10 mouse cellular contexts compared by ENCODE assay signal in the genomic region with DNA sequence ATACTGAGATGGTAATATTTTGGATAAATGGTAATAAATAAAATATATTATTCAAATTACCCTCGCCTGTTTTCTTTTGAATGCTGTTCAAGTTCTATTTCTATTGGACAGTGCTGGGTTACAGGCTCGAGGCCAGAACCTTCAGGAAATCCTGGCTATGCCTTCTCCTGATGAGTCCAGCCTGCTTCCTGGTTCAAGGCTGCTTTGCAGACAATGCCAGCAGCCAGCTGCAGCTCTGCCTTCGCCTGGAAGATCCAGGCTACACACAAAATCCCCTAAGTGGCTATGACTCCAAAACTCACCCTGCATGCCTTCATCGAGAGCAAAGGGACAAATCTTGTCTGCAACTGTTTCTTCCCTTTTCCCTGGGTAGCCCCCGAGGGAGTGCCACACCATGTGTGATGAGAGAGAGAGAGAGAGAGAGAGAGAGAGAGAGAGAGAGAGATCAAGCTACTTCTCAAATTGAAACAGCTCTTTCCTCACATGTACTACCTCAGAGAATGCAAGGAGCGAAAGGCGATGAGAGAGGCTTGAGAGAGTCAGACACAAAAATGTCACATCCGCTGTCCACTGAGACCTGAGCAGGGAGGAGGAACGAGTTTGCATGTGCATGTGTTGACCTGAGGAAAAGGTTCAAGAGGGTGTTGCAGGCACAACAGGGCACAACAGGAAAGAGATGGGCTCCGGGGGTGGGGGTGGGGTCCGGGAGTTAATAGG.
A peak's percentile ranks its signal among the peaks of the same experiment; 100 is the strongest.
DNase-seq lines count a peak whose midpoint lies in the region; ATAC-seq and TF ChIP-seq lines count a peak whose summit lies in the region.
"Had no signal": no experiment of that assay in that cellular context is flagged by ENCODE, and none has a peak within 500 bp of the region (broad histone marks: within the 10 kb centered on the region; RNA-seq: fewer than 3 reads in every experiment).

No protein-coding gene starts in this region.

- ATAC-seq in kidney, embryonic 16.5 days (ENCODE audit: low FRiP score, low TSS enrichment), result 0 out of 2 replicates have a peak, but pooled peaks have one; percentile 35
- no peak for ATAC-seq in midbrain, postnatal 0 days (ENCODE audit: low FRiP score)
- no peak for ATAC-seq in midbrain, embryonic 11.5 days (ENCODE audit: low FRiP score)

- TF ChIP-seq CTCF in midbrain, postnatal 0 days (IDR thresholded peaks at IDR 0.05), result no peak

- H3K9me3 ChIP-seq in kidney, embryonic 16.5 days (ENCODE audit: low read length), result no peaks in the 10 kb centered on the region
- no peaks in the 10 kb centered on the region for H3K9me3 ChIP-seq in midbrain, postnatal 0 days (ENCODE audit: low read length)
- H3K9me3 ChIP-seq in midbrain, embryonic 11.5 days (ENCODE audit: control insufficient read depth, low read length), result no peaks in the 10 kb centered on the region
- H3K9me3 ChIP-seq: liver, embryonic 15.5 days had no signal

- peak; percentile 60 for DNase-seq in adrenal gland, adult 2 months
- no peak for DNase-seq in adrenal gland, postnatal 4 days (ENCODE audit: low spot score in 2 of 2)
- DNase-seq in 416B (ENCODE audit: low read depth), result peak; percentile 31
- DNase-seq in heart, adult 18-20 months, result peak; percentile 38 to 67
- DNase-seq in right cerebral cortex, adult 2 months (ENCODE audit: low spot score in 2 of 2), result no peak
- DNase-seq in midbrain, postnatal 0 days (ENCODE audit: low spot score), result no peak
- no peak for DNase-seq in midbrain, embryonic 11.5 days (ENCODE audit: low spot score, missing footprints)
- DNase-seq: thymus, postnatal 4 days had no signal

- peak overlapping the region; percentile 57 for H3K27ac ChIP-seq in kidney, embryonic 16.5 days (ENCODE audit: low read length)
- H3K27ac ChIP-seq in midbrain, postnatal 0 days (ENCODE audit: low read depth, low read length), result no peak overlapping the region
- H3K27ac ChIP-seq in midbrain, embryonic 11.5 days (ENCODE audit: low read depth, low read length), result no peak overlapping the region
- H3K27ac ChIP-seq: liver, embryonic 15.5 days had no signal

- no peaks in the 10 kb centered on the region for H3K36me3 ChIP-seq in kidney, embryonic 16.5 days (ENCODE audit: insufficient read depth, low read length)
- no peaks in the 10 kb centered on the region for H3K36me3 ChIP-seq in midbrain, postnatal 0 days (ENCODE audit: insufficient read depth, low read length)
- H3K36me3 ChIP-seq in midbrain, embryonic 11.5 days (ENCODE audit: control insufficient read depth, insufficient read depth, low read length), result no peaks in the 10 kb centered on the region
- H3K36me3 ChIP-seq: liver, embryonic 15.5 days had no signal

- peaks cover 3% of the 10 kb centered on the region; the same call in 1 of the 2 replicates for H3K27me3 ChIP-seq in kidney, embryonic 16.5 days (ENCODE audit: insufficient read depth, low read length)
- H3K27me3 ChIP-seq in midbrain, postnatal 0 days (ENCODE audit: insufficient read depth, low read length), result no peaks in the 10 kb centered on the region
- no peaks in the 10 kb centered on the region; the same call in 1 of the 2 replicates for H3K27me3 ChIP-seq in midbrain, embryonic 11.5 days (ENCODE audit: control insufficient read depth, insufficient read depth, low read length)

- H3K9ac ChIP-seq in kidney, embryonic 16.5 days (replicated peaks; ENCODE audit: low read length), result no peak overlapping the region
- no peak overlapping the region for H3K9ac ChIP-seq in midbrain, postnatal 0 days (replicated peaks; ENCODE audit: low read length, poor library complexity, severe bottlenecking)
- no peak overlapping the region for H3K9ac ChIP-seq in midbrain, embryonic 11.5 days (ENCODE audit: low read length)
- H3K9ac ChIP-seq: liver, embryonic 15.5 days had no signal

- no peak overlapping the region for H3K4me3 ChIP-seq in kidney, embryonic 16.5 days (ENCODE audit: low read length)
- no peak overlapping the region for H3K4me3 ChIP-seq in midbrain, postnatal 0 days (ENCODE audit: low read depth, low read length)
- H3K4me3 ChIP-seq in midbrain, embryonic 11.5 days (ENCODE audit: low read depth, low read length), result no peak overlapping the region
- H3K4me3 ChIP-seq: liver, embryonic 15.5 days had no signal

- H3K4me2 ChIP-seq in kidney, embryonic 16.5 days (replicated peaks; ENCODE audit: low read depth, low read length), result no peak overlapping the region
- no peak overlapping the region for H3K4me2 ChIP-seq in midbrain, postnatal 0 days (ENCODE audit: low read depth, low read length, poor library complexity, severe bottlenecking)
- H3K4me2 ChIP-seq in midbrain, embryonic 11.5 days, result no peak overlapping the region
- H3K4me2 ChIP-seq: liver, embryonic 15.5 days had no signal

- no peaks in the 10 kb centered on the region for H3K4me1 ChIP-seq in kidney, embryonic 16.5 days (ENCODE audit: insufficient read depth, low read length)
- H3K4me1 ChIP-seq in midbrain, postnatal 0 days (ENCODE audit: insufficient read depth, low read length), result no peaks in the 10 kb centered on the region
- H3K4me1 ChIP-seq in midbrain, embryonic 11.5 days (ENCODE audit: control insufficient read depth, insufficient read depth, low read length), result no peaks in the 10 kb centered on the region
- H3K4me1 ChIP-seq: liver, embryonic 15.5 days had no signal

- WGBS in kidney, embryonic 16.5 days, result 64% methylated on average over 10 of the region's 11 CpGs
- 55% methylated on average over 11 of the region's 11 CpGs for WGBS in midbrain, postnatal 0 days
- 65% methylated on average over 10 of the region's 11 CpGs for WGBS in midbrain, embryonic 11.5 days

Comparison
In these comparisons a context has a peak if more than half of its experiments do, and no peak if none do; other contexts are left out.
1. DNase-seq: peak in adrenal gland, adult 2 months (single experiment), 416B (single experiment) and heart, adult 18-20 months (2 of 2); none in adrenal gland, postnatal 4 days (0 of 2), right cerebral cortex, adult 2 months (0 of 2), midbrain, postnatal 0 days (single experiment) and midbrain, embryonic 11.5 days (single experiment).